Mouse (Mus musculus): ENCODE measurements around the gene Fam187b. TPM values are rescaled to one million over a fixed set of nuclear protein-coding genes. Genes with fewer than 3 reads are reported as not detected.
A peak's percentile ranks its signal among the peaks of the same experiment; 100 is the strongest.
"Not testable (repeated sequence)": the region's sequence is repeated elsewhere in the genome, so short reads cannot be mapped to it uniquely, and the experiment has no call there.

The Fam187b gene
- total RNA-seq (2014; fragmentation: Nextera tagmentation) (not detected in 2 replicates), total RNA-seq (2017) (not detected in 2 replicates)

GRCm38 (mm10) chr7:30973501-30974289 lies at the start of gene Fam187b:
TSS of gene Fam187b (plus strand) at chr7:30973790.
- ATAC-seq (replicated peaks; ENCODE audit: poor library complexity, severe bottlenecking): peak; percentile 85

- no peak for ATAC-seq (replicated peaks; ENCODE audit: poor library complexity, severe bottlenecking)
Observed at GRCm38 (mm10) chr7:30924071-30924470, 49.5 kb upstream of the Fam187b start.

DNA sequence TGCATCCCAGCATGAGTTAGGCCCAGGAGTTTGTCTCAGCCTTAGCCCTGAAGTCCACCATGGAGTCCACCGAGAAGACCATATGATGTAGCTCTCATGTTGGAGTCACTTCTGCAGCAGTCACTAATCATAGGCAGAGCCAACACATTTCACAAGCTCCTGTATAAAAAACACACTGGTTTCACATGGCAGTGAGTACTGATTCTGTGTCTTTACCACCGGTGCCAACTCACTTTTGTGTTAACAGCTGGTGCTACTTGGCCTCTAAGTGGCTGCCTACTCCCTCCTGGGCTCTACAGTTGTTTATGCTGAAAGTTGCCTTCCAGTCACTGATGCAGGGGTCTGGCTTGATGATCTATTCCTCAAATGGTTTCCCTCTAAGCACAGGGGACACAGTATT lies 49.0 kb upstream of the Fam187b start, which contains the start of gene Hamp2:
Gene Hamp2, minus strand, starts transcription at position 101 of the 400 bp plus-strand sequence.
- not testable (repeated sequence) for ATAC-seq (replicated peaks; ENCODE audit: poor library complexity, severe bottlenecking)

DNA sequence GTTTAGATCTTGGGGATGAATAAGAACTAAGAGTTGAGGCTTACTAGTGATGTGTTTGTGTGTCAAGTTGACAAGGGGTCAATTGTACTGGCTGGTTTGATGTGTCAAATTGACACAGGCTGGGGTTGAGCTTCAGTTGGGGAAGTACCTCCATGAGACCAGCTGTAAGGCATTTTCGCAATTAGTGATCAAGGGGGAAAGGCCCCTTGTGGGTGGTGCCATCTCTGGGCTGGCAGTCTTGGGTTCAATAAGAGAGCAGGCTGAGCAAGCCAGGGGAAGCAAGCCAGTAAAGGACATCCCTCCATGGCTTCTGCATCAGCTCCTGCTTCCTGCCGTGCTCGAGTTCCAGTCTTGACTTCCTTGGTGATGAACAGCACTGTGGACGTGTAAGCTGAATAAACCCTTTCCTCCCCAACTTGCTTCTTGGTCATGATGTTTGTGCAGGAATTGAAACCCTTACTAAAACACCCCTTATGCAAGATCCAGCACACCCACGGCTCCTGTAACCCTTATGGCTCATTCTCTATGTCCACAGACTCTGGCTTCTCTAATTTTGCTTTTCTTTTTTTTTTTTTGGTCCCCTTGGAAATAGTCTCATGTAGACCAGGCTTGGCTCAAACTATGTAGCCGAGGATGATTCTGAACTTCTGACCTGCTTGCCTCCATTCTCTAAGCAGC lies 38.0 kb upstream of the Fam187b start:
- ATAC-seq (replicated peaks; ENCODE audit: poor library complexity, severe bottlenecking): peak; percentile 94

DNA sequence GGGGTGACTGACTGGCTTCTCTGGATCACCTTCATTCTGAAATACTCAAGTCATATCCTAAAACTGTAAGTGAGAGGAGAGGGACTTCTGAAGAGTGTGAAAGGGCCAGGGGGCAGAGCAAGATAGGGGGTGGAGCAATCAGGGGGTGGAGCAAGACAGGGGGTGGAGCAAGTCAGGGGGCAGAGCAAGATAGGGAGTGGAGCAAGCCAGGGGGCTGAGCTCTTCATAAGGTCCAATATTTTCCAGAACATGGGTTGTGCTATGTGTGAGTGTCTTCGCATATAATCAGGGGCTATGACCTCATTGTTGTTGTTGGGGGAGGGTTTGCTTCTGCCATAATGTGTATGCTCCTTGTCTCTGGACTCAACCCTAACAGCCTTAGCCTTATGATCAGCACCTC lies 33.5 kb upstream of the Fam187b start:
- ATAC-seq (replicated peaks; ENCODE audit: poor library complexity, severe bottlenecking): 0 out of 2 replicates have a peak, but pooled peaks have one; percentile 9

DNA sequence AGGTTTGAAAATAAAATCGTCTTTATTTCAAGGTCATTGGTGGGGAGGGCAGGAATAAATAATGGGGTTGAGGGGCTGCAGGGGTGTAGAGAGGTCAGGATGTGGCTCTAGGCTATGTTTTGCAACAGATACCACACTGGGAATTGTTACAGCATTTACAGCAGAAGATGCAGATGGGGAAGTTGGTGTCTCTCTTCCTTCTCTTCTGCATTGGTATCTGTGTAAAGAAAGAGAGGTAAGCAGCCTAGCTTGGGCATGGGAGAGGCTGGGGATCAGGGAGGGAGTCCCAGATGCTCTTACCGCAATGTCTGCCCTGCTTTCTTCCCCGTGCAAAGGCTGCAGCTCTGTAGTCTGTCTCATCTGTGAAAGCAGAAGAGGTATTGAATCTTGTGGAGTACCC lies 31.2 kb upstream of the Fam187b start:
- ATAC-seq (replicated peaks; ENCODE audit: poor library complexity, severe bottlenecking): peak; percentile 94

- no peak for ATAC-seq (replicated peaks; ENCODE audit: poor library complexity, severe bottlenecking)
Observed at GRCm38 (mm10) chr7:30943909-30944635, 29.5 kb upstream of the Fam187b start, which contains the start of gene Hamp. TSS of gene Hamp (minus strand) at chr7:30944032.

DNA sequence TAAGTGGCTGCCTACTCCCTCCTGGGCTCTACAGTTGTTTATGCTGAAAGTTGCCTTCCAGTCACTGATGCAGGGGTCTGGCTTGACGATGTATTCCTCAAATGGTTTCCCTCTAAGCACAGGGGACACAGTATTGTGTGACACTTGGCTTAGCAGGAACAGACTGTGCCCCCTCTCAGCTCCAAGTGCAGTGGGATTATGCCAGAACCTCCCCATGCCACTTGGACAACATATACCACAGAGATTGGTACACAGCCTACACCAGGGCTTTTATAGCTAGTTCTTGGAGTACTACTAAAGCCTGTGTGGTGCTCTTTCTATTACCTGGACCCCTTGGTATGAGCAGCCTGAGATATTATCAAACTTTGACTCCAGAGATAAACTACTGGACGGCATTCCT lies 28.9 kb upstream of the Fam187b start:
- ATAC-seq (replicated peaks; ENCODE audit: poor library complexity, severe bottlenecking): not testable (repeated sequence)

- ATAC-seq (replicated peaks; ENCODE audit: poor library complexity, severe bottlenecking): not testable (repeated sequence)
Observed at GRCm38 (mm10) chr7:30945466-30945865, 28.1 kb upstream of the Fam187b start.

- no peak for ATAC-seq (replicated peaks; ENCODE audit: poor library complexity, severe bottlenecking)
Observed at GRCm38 (mm10) chr7:30945876-30946275, 27.7 kb upstream of the Fam187b start.

DNA sequence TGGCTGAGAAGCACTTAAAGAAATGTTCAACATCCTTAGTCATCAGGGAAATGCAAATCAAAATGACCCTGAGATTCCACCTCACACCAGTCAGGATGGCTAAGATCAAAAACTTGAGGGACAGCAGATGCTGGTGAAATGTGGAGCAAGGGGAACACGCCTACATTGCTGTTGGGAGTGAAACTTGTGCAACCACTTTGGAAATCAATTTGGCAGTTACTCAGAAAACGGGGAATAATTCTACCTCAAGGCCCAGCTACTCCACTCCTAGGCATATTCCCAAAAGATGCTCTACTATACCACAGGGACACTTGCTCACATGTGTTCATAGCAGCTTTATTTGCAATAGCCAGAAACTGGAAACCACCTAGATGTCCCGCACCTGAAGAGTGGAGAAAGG lies 23.7 kb upstream of the Fam187b start:
- ATAC-seq (replicated peaks; ENCODE audit: poor library complexity, severe bottlenecking): not testable (repeated sequence)

DNA sequence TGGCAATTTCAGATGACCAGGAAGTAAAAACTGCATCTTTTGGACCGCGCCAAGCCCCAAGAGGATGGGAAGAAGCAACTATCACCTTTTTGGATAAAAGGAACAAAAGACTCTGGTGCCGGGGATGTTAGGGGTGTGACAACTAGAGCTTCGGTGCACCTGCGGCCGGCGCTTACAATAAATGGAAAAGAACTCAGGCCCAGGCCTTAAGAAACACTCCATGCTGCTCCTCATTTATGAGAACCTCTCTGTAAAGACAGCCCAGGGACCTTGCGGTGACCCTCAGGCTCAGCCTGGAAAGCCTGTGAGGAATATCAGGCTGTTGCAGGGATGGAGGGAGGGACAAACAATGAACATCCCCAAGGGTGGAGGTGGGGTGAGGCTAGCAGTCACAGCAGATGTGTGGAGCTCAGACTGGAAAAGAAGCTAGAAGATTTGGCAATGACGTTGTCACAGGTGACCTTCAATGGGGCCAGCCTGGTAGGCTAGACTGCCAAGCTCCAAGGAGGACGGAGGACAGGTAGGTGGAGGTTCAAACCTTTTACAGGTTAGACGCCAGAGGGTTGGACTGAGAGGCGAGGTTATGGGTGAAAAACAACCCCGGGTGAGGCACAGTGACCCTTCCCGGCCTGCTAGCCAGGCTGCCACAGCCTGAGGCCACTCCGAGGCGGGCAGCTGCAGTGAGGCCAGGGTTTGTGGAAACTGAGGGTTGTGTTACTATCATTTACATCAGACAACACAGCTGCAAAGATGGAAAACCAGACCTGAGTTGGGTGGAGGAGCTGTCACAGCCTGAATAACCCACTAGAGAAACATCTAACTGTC lies 20.9 kb upstream of the Fam187b start:
- no peak for ATAC-seq (replicated peaks; ENCODE audit: poor library complexity, severe bottlenecking)

- peak; percentile 64 for ATAC-seq (replicated peaks; ENCODE audit: poor library complexity, severe bottlenecking)
Observed at GRCm38 (mm10) chr7:30953459-30953858, 20.1 kb upstream of the Fam187b start.

DNA sequence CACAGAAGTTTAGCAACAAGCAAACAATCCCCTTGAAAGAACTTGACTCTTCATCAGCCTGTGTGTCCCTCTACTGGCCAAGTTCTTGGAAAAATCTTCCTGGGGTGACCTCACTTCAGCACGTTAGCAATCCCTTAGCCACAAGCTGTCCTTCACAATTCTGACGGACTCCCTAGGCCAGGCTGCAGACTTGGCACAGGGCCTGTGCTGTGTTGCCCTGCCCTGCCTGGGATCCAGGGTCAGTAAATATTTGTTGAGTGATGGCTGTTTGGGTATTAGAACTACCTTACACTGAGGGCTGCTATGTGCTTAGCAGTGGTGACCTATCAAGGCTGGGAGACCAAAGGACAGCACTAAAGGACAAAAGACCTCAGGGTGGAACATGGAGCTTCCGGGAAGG lies 19.6 kb upstream of the Fam187b start:
- ATAC-seq (replicated peaks; ENCODE audit: poor library complexity, severe bottlenecking): 0 out of 2 replicates have a peak, but pooled peaks have one; percentile 4

DNA sequence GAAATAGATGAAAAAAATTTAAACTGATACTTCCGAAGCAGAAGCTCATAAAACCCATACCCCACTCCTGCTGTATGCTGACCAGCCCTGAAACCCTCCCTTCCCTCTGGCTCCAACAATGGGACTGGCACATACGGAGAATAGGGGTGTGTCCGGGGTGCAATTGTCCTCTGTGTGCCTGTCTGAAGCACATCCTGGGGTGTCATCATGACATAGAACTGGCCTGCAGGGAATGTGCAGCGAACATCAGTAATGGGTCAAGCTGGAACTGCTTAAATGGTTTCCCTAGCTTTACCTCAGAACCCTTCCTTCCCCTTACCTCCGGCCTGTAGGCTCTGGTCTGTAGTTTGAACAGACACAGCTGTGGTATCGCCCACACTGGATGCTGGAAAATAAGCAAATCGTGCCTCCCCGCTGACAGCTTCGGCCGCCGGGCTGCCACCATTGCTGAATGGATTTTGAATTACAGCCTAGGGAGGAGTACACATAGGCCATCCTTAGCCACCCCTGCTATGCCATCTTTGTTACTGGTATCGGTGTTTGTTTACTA lies 18.5 kb upstream of the Fam187b start:
- ATAC-seq (replicated peaks; ENCODE audit: poor library complexity, severe bottlenecking): no peak

DNA sequence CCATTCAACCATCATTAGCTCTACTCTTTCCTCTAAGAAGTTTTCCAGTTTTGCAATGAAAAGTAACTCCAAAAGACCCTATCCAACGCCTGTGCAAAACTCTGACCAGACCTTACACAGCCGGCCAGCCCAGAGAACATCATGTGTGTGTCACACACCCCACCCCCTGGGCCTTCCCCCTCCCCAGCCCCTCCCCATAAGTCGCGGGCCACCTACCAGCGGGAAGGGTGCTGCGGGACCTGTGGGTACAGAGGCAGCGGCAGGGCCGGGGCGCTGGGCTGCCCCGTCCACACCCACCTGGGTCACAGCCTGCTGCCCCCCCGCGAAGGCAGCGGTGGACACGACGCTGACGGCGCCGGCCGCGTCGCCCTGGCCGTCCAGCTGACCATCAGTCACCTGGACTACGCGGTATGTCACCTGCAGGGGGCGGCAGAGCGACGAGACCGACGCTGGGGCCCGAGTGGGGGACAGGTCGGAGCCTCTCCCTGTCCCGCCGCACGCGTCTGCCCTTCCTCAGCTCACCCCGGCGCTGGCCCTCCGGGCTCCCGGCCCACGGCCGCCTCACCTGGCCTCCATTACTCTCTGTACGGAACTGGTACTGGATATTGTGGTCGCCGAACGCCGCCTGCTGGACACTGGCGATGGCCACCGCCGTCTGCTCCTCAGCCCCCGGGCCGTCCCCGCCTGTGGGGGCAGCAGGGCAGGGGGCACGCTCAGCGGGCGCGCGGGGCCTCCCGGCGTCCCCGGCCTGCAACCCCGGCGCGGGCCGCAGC lies 17.8 kb upstream of the Fam187b start:
- peak; percentile 44 for ATAC-seq (replicated peaks; ENCODE audit: poor library complexity, severe bottlenecking)

- no peak for ATAC-seq (replicated peaks; ENCODE audit: poor library complexity, severe bottlenecking)
Observed at GRCm38 (mm10) chr7:30956357-30956751, 17.2 kb upstream of the Fam187b start.

GRCm38 (mm10) chr7:30956756-30957366 lies 16.7 kb upstream of the Fam187b start, which contains the start of gene Usf2:
TSS of gene Usf2 (minus strand) at chr7:30956803.
- peak; percentile 24 for ATAC-seq (replicated peaks; ENCODE audit: poor library complexity, severe bottlenecking)
